Mouse (Mus musculus) left cerebral cortex, adult 9 months (tissue): Measurements from ENCODE around the gene Gm49776.
"Not testable (repeated sequence)": the region's sequence is repeated elsewhere in the genome, so short reads cannot be mapped to it uniquely, and the experiment has no call there.

Experiments used
- DNase-seq, 2 experiments: peaks; one replicate each; pipeline ENCODE4 v3.0.0; 2022; ENCODE audit warnings: low spot score in 2 of 2

Gm49776 gene

GRCm38 (mm10) chr16:18203430-18204091 lies 54.6 kb downstream of the Gm49776 start:
- DNase-seq: no peak

GRCm38 (mm10) chr16:18202061-18202460 lies 56.1 kb downstream of the Gm49776 start:
- DNase-seq: no peak

- no peak for DNase-seq
These were observed 56.5 kb downstream of the Gm49776 start for GRCm38 (mm10) chr16:18201620-18202019.

DNA sequence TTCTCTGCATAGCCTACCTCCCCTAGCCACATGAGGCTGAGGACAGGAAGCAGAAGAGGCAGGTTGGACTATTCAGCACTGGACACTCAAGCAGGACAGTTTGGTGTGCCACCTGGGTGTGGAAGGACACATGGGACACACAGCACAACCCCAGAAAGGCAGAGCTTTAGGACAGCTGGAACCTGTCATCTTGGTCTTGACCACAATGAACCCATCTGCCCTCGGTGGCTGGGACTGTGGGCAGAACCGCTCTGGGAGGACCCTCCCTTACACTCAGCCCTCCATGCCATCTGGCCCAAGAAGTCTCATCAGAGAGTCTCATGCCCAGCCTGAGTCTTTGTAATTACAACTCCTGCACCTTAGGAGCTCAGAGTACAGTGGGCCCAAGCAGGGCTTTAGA lies 58.1 kb downstream of the Gm49776 start:
- DNase-seq: no peak

GRCm38 (mm10) chr16:18198365-18199098 lies 59.6 kb downstream of the Gm49776 start:
- no peak for DNase-seq

GRCm38 (mm10) chr16:18197881-18198280 lies 60.2 kb downstream of the Gm49776 start:
- DNase-seq: no peak

DNA sequence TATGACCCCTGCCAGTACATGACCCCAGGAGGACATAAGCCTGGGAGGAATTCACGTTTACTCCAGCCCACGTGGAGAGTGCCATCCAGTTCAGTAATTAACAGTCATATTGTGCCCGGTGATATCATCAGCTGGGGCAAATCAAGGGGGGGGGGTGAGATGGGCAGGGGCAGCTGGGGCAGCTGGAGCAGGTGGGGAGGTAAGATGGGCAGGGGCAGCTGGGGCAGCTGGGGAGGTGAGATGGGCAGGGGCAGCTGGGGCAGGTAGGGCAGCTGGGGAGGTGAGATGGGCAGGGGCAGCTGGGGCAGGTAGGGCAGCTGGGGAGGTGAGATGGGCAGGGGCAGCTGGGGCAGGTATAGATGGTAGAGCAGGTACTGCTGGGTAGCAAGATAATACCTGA lies 62.6 kb downstream of the Gm49776 start:
- not testable (repeated sequence) for DNase-seq
